In the genomic region with DNA sequence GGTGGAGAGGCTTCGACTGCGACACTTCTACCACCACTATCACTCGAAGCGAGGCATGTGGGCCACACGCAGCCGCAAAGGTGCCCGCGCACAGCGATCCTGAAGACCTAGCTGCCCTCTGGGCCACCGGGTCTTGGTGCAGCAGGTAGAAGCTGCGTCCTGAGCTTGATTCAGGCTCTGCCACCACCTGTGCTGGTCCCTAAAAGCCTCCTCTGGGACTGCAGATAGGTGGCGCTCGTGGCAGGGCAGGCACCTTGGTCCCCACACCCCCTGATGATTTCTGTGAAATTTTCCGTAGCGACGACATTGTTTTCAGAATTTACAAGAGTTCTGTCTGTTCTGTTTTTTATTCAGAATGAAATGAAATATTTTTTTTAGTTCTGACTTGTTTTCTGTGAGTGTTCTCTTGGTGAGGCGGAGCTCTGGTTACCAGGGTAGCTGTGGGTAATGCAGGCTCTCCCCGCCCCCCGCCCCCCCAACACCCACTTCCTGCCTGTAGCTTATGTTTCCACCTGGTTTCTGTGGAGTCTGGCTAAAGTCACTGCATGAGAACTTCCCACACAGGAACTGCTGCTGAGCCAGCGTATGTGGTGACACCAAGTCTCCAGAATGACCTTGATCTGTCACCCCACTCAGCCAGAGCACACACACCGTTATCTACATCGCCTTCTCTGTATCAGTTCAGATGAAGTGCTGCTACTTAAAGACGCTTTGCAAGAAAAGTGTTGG, we compare ENCODE assay signal across 8 mouse cellular contexts. TPM values are rescaled to one million over a fixed set of nuclear protein-coding genes. Genes with fewer than 3 reads are reported as not detected.
DNase-seq lines count a peak whose midpoint lies in the region; ATAC-seq lines count a peak whose summit lies in the region.

No protein-coding gene starts in this region.

- H3K9me3 ChIP-seq in midbrain, embryonic 13.5 days = no peaks in the 10 kb centered on the region

- no peak overlapping the region for H3K4me2 ChIP-seq in midbrain, embryonic 13.5 days (replicated peaks)

- peaks cover 23% of the 10 kb centered on the region for H3K36me3 ChIP-seq in midbrain, embryonic 13.5 days

- WGBS in midbrain, embryonic 13.5 days = 41% methylated on average over 23 of the region's 23 CpGs

- peaks cover 19% of the 10 kb centered on the region for H3K4me1 ChIP-seq in midbrain, embryonic 13.5 days (replicated peaks)

- no peak overlapping the region for H3K9ac ChIP-seq in midbrain, embryonic 13.5 days (replicated peaks)

- DNase-seq in layer of hippocampus, adult 11-12 months (ENCODE audit: low spot score) = peak; percentile 59
- DNase-seq in layer of hippocampus, postnatal 10 days (ENCODE audit: low spot score in 2 of 2) = no peak
- peak; percentile 32 for DNase-seq in NIH3T3 (ENCODE audit: low read depth)
- DNase-seq in lung, postnatal 10 days = peak; percentile 47
- DNase-seq in thymus, postnatal 4 days = peak; percentile 87
- no peak for DNase-seq in ovary, postnatal 10 days (ENCODE audit: low spot score)

- H3K27me3 ChIP-seq in midbrain, embryonic 13.5 days = peaks cover 15% of the 10 kb centered on the region

- no peak overlapping the region for H3K4me3 ChIP-seq in midbrain, embryonic 13.5 days (replicated peaks)

- no peak overlapping the region for H3K27ac ChIP-seq in midbrain, embryonic 13.5 days

- ATAC-seq in hematopoietic stem cell, adult 5-6 weeks (replicated peaks in 1 of 2; ENCODE audit: insufficient read depth in 1 of 2, low FRiP score in 2 of 2, low TSS enrichment in 1 of 2, low read depth in 1 of 2, poor library complexity in 2 of 2, severe bottlenecking in 2 of 2) = peak; percentile 67 to 71
- ATAC-seq in midbrain, embryonic 13.5 days = no peak

RNA-seq across cellular contexts. Expression of gene Pkp3, which starts 5.8 kb away (rescaled TPM):
- not detected for total RNA-seq in layer of hippocampus, postnatal 10 days (2021)
- 1.2 and 2.3 TPM in 2 replicates for total RNA-seq in hematopoietic stem cell, adult 5-6 weeks (2017)
- polyA plus RNA-seq in midbrain, embryonic 13.5 days (2015; fragmentation: Nextera tagmentation; extraction: Ambion mirVana) = 0.14 and 0.15 TPM in 2 replicates

RNA-seq across cellular contexts. Expression of gene B4galnt4, which starts 11.3 kb away (rescaled TPM):
- 100 to 1,000 TPM; 103 to 123 TPM for total RNA-seq in layer of hippocampus, postnatal 10 days (2021)
- 4.1 and 6.6 TPM in 2 replicates for total RNA-seq in hematopoietic stem cell, adult 5-6 weeks (2017)
- 44.1 and 48.3 TPM in 2 replicates for polyA plus RNA-seq in midbrain, embryonic 13.5 days (2015; fragmentation: Nextera tagmentation; extraction: Ambion mirVana)

RNA-seq across cellular contexts. Expression of gene Sigirr, which starts 28.2 kb away (rescaled TPM):
- 1 to 10 TPM; 2.1 to 2.5 TPM for total RNA-seq in layer of hippocampus, postnatal 10 days (2021)
- total RNA-seq in hematopoietic stem cell, adult 5-6 weeks (2017) = 22.0 and 32.5 TPM in 2 replicates
- 1.8 and 2.6 TPM in 2 replicates for polyA plus RNA-seq in midbrain, embryonic 13.5 days (2015; fragmentation: Nextera tagmentation; extraction: Ambion mirVana)

RNA-seq across cellular contexts. Expression of gene Gm17387, which starts 43.2 kb away (rescaled TPM):
- not detected for total RNA-seq in layer of hippocampus, postnatal 10 days (2021)
- not detected in 2 replicates for total RNA-seq in hematopoietic stem cell, adult 5-6 weeks (2017)
- not detected in 2 replicates for polyA plus RNA-seq in midbrain, embryonic 13.5 days (2015; fragmentation: Nextera tagmentation; extraction: Ambion mirVana)

RNA-seq across cellular contexts. Expression of gene Ano9, which starts 45.4 kb away (rescaled TPM):
- total RNA-seq in layer of hippocampus, postnatal 10 days (2021) = not detected
- total RNA-seq in hematopoietic stem cell, adult 5-6 weeks (2017) = not detected in 2 replicates
- 0.07 and 0.35 TPM in 2 replicates for polyA plus RNA-seq in midbrain, embryonic 13.5 days (2015; fragmentation: Nextera tagmentation; extraction: Ambion mirVana)

Comparison
In these comparisons a context has a peak if more than half of its experiments do, and no peak if none do; other contexts are left out.
1. DNase-seq: peak in layer of hippocampus, adult 11-12 months (single experiment), NIH3T3 (single experiment), lung, postnatal 10 days (single experiment) and thymus, postnatal 4 days (single experiment); none in layer of hippocampus, postnatal 10 days (0 of 2) and ovary, postnatal 10 days (single experiment).
2. RNA of gene B4galnt4, which starts 11.3 kb away (total RNA-seq): 103 to 123 TPM in layer of hippocampus, postnatal 10 days; 4.1 to 6.6 TPM in hematopoietic stem cell, adult 5-6 weeks; every median in the first group is over 10 times any median in the second.